Mouse (Mus musculus): ENCODE measurements around the gene Proser3. TPM values are rescaled to one million over a fixed set of nuclear protein-coding genes. Genes with fewer than 3 reads are reported as not detected.

Gene Proser3
- polyA plus RNA-seq, 1 experiment from 2014 or later, result 12.1 TPM

- Histone ChIP-seq H3K36me3 (peaks cover 35% of the 10 kb centered on the region), H3K9ac (peak overlapping the region; percentile 63), H3K27me3 (no peaks in the 10 kb centered on the region), H3K4me3 (peak overlapping the region; percentile 66), H3K4me2 (peak overlapping the region; percentile 91; the same call in 1 of the 2 replicates), H3K9me3 (no peaks in the 10 kb centered on the region), H3K27ac (no peak overlapping the region), H3K4me1 (peaks cover 28% of the 10 kb centered on the region)
- ATAC-seq (ENCODE audit: insufficient number of reproducible peaks, low FRiP score, low TSS enrichment, low read depth), result no peak
- 92% methylated on average over 13 of the region's 13 CpGs for WGBS
Measured at GRCm38 (mm10) chr7:30557901-30558514, 5.9 kb upstream of the Proser3 start.

- no peaks in the 10 kb centered on the region for H3K27me3 ChIP-seq
- ATAC-seq (ENCODE audit: insufficient number of reproducible peaks, low FRiP score, low TSS enrichment, low read depth), result no peak
- H3K4me2 ChIP-seq, result no peak overlapping the region
- no peaks in the 10 kb centered on the region for H3K9me3 ChIP-seq
- no peak overlapping the region for H3K9ac ChIP-seq
- H3K36me3 ChIP-seq, result peaks cover 35% of the 10 kb centered on the region
- no peak overlapping the region for H3K27ac ChIP-seq
- no peak overlapping the region for H3K4me3 ChIP-seq
- 92% methylated on average over 18 of the region's 18 CpGs for WGBS
- peaks cover 34% of the 10 kb centered on the region for H3K4me1 ChIP-seq
Measured at GRCm38 (mm10) chr7:30556894-30557536, 4.9 kb upstream of the Proser3 start.

- Histone ChIP-seq H3K9me3 (no peaks in the 10 kb centered on the region), H3K4me3 (peak overlapping the region; percentile 79), H3K4me1 (peaks cover 32% of the 10 kb centered on the region), H3K36me3 (peaks cover 35% of the 10 kb centered on the region), H3K9ac (0 out of 2 replicates have a peak overlapping the region, but pooled peaks have one; percentile 66), H3K4me2 (peak overlapping the region; percentile 96), H3K27ac (0 out of 2 replicates have a peak overlapping the region, but pooled peaks have one; percentile 99), H3K27me3 (no peaks in the 10 kb centered on the region)
- WGBS, result 80% methylated on average over 22 of the region's 22 CpGs
- ATAC-seq (ENCODE audit: insufficient number of reproducible peaks, low FRiP score, low TSS enrichment, low read depth), result no peak
Measured at GRCm38 (mm10) chr7:30553810-30554584, 1.9 kb upstream of the Proser3 start.

- Histone ChIP-seq H3K4me3 (peak overlapping the region; percentile 79), H3K9me3 (no peaks in the 10 kb centered on the region), H3K4me2 (peak overlapping the region; percentile 96), H3K36me3 (peaks cover 36% of the 10 kb centered on the region), H3K27me3 (no peaks in the 10 kb centered on the region), H3K27ac (peak overlapping the region; percentile 99), H3K9ac (peak overlapping the region; percentile 66), H3K4me1 (peaks cover 23% of the 10 kb centered on the region)
- under 1% methylated on average over 23 of the region's 23 CpGs for WGBS
- no peak for ATAC-seq (ENCODE audit: insufficient number of reproducible peaks, low FRiP score, low TSS enrichment, low read depth)
Measured at GRCm38 (mm10) chr7:30553021-30553589, 1.0 kb upstream of the Proser3 start.

- WGBS, result 2% methylated on average over 10 of the region's 10 CpGs
- H3K4me1 ChIP-seq, result peaks cover 17% of the 10 kb centered on the region
- peak overlapping the region; percentile 99 for H3K27ac ChIP-seq
- peak overlapping the region; percentile 69 for H3K9ac ChIP-seq
- H3K27me3 ChIP-seq, result no peaks in the 10 kb centered on the region
- peaks cover 30% of the 10 kb centered on the region for H3K36me3 ChIP-seq
- peak overlapping the region; percentile 79 for H3K4me3 ChIP-seq
- ATAC-seq (ENCODE audit: insufficient number of reproducible peaks, low FRiP score, low TSS enrichment, low read depth), result peak; percentile 59
- no peaks in the 10 kb centered on the region for H3K9me3 ChIP-seq
- peak overlapping the region; percentile 96 for H3K4me2 ChIP-seq
Measured at GRCm38 (mm10) chr7:30551445-30552101, 526 bp downstream of the Proser3 start.

- H3K9ac ChIP-seq, result no peak overlapping the region
- WGBS, result 93% methylated on average over 1 of the region's 1 CpGs
- H3K27ac ChIP-seq, result no peak overlapping the region
- no peaks in the 10 kb centered on the region for H3K9me3 ChIP-seq
- H3K4me2 ChIP-seq, result no peak overlapping the region
- no peaks in the 10 kb centered on the region for H3K27me3 ChIP-seq
- ATAC-seq (ENCODE audit: insufficient number of reproducible peaks, low FRiP score, low TSS enrichment, low read depth), result no peak
- H3K36me3 ChIP-seq, result peaks cover 29% of the 10 kb centered on the region
- H3K4me3 ChIP-seq, result no peak overlapping the region
- peaks cover 17% of the 10 kb centered on the region for H3K4me1 ChIP-seq
Measured at GRCm38 (mm10) chr7:30550603-30551002, 1.5 kb downstream of the Proser3 start.

- Histone ChIP-seq H3K36me3 (peaks cover 25% of the 10 kb centered on the region), H3K4me1 (peaks cover 17% of the 10 kb centered on the region), H3K4me2 (no peak overlapping the region), H3K4me3 (no peak overlapping the region), H3K9me3 (no peaks in the 10 kb centered on the region), H3K27ac (no peak overlapping the region), H3K27me3 (no peaks in the 10 kb centered on the region), H3K9ac (no peak overlapping the region)
- no peak for ATAC-seq (ENCODE audit: insufficient number of reproducible peaks, low FRiP score, low TSS enrichment, low read depth)
- 79% methylated on average over 2 of the region's 2 CpGs for whole genome bisulfite sequencing
Measured at GRCm38 (mm10) chr7:30549880-30550279, 2.2 kb downstream of the Proser3 start.

- Histone ChIP-seq H3K9me3 (no peaks in the 10 kb centered on the region), H3K36me3 (peaks cover 53% of the 10 kb centered on the region), H3K4me1 (no peaks in the 10 kb centered on the region), H3K27ac (no peak overlapping the region), H3K4me3 (no peak overlapping the region), H3K4me2 (no peak overlapping the region), H3K27me3 (no peaks in the 10 kb centered on the region), H3K9ac (no peak overlapping the region)
- no peak for ATAC-seq (ENCODE audit: insufficient number of reproducible peaks, low FRiP score, low TSS enrichment, low read depth)
- WGBS, result 91% methylated on average over 2 of the region's 2 CpGs
Measured at GRCm38 (mm10) chr7:30544327-30544726, 7.8 kb downstream of the Proser3 start.

GRCm38 (mm10) chr7:30540572-30540971, 11.5 kb downstream of the Proser3 start:
- WGBS, result 82% methylated on average over 7 of the region's 7 CpGs
- no peak for ATAC-seq (ENCODE audit: insufficient number of reproducible peaks, low FRiP score, low TSS enrichment, low read depth)
- H3K27ac ChIP-seq, result no peak overlapping the region
- H3K4me1 ChIP-seq, result peaks cover 2% of the 10 kb centered on the region
- no peaks in the 10 kb centered on the region for H3K27me3 ChIP-seq
- H3K9ac ChIP-seq, result no peak overlapping the region; the same call in 1 of the 2 replicates
- no peak overlapping the region for H3K4me3 ChIP-seq
- H3K36me3 ChIP-seq, result peaks cover 41% of the 10 kb centered on the region
- no peak overlapping the region for H3K4me2 ChIP-seq
- H3K9me3 ChIP-seq, result no peaks in the 10 kb centered on the region

- Histone ChIP-seq H3K4me1 (peaks cover 24% of the 10 kb centered on the region), H3K4me3 (peak within 1 kb of the TSS; percentile 78), H3K9ac (peak within 1 kb of the TSS; percentile 69), H3K27ac (peak within 1 kb of the TSS; percentile 72; the same call in 1 of the 2 replicates), H3K4me2 (peak within 1 kb of the TSS; percentile 87), H3K9me3 (no peaks in the 10 kb centered on the region), H3K27me3 (no peaks in the 10 kb centered on the region), H3K36me3 (peaks cover 32% of the 10 kb centered on the region)
- peak; percentile 93 for ATAC-seq (ENCODE audit: insufficient number of reproducible peaks, low FRiP score, low TSS enrichment, low read depth)
- WGBS, result under 1% methylated on average over 49 of the region's 84 CpGs
Measured at GRCm38 (mm10) chr7:30534633-30535577, 17.2 kb downstream of the Proser3 start, which contains the start of gene Arhgap33. TSS of gene Arhgap33 (minus strand) at chr7:30535060.

Data from limb, embryonic 15.5 days (tissue).